Mouse (Mus musculus) kidney, adult 8-10 months (tissue): ENCODE results near the gene Adrm1.
A peak's percentile ranks its signal among the peaks of the same experiment; 100 is the strongest.

ENCODE experiments used
- DNase-seq, 2 experiments: peaks; one replicate each; pipeline ENCODE4 v3.0.0; 2022

Gene Adrm1

DNA sequence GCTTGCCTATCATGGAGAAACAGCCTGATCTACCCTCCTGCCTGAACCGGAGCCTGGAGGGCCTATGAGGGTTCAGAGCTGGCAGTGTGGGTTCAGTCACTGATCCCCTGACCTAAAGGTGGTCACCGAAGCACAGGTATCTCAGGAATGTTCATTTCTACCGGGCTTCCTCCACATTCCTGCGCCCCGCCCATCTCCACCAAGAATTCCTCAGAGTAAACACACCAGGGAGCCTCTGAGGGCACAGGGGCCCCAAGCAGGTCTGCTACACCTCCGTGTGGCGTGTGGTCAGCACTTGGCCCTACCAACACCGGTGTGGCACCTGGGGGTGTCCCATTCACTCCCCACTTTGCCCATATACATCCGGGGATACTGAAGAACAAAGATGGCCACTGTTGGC, 48.9 kb downstream of the Adrm1 start:
- peak; percentile 51 to 65 for DNase-seq

DNA sequence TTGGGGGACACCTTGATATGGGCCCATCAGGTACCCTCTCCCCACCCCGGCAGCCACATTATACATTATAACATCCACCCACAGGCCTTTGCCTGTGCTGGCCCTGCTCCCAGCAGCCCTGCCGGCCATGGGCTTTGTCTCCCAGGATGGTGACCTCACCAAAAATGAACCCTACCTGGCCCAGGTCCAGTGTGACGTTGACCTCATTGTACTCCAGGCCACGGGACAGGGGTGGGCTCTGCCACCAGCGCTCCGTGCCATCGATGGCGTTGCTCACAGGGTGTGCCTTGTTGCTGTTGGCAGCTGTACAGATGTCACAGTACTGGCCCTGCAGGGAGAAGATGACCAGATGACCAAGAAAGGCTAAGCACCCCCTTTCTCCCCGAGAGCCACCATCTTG, 49.8 kb downstream of the Adrm1 start:
- peak in 1 of 2 experiments; percentile 58 for DNase-seq

DNA sequence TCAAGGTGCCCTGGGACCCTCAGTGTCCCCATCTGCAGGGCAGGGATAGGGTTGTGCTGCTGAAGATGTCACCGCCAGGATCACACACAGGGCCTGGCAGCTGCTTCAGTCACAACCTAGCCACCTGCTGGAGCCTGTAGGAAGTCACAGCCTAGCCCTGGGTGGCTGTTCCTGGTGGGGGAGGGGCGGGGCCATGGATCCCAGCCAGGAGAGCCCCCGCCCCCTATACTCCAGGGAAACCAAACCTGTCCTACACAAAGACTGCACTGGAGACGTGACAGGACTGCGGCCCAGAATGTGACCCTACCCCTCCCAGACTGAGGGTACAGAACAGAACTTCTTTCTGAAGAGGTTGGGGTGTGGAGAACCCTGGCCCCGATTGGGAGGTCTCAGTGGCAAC, 51.0 kb downstream of the Adrm1 start:
- peak in 1 of 2 experiments; percentile 47 for DNase-seq

DNA sequence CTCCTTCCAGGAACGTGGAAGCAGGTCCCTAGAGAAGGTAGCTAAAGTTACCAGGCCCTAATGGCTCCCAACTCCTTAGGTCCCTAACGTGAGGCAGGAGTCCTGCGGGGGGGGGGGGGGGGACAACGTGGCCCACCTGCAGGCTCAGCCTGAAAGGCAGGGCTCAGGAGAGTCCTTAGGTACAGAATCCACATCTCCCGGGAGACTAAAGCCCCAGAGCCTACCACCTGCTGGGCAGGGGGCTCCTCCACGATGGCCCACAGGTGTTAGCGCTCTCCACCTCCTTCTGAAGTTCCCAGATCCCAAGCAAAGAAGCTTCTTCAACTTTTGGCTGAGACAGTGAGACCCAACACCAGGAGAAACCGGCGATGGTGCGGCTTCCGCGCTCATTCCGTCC, 53.4 kb downstream of the Adrm1 start:
- DNase-seq, result no peak

DNA sequence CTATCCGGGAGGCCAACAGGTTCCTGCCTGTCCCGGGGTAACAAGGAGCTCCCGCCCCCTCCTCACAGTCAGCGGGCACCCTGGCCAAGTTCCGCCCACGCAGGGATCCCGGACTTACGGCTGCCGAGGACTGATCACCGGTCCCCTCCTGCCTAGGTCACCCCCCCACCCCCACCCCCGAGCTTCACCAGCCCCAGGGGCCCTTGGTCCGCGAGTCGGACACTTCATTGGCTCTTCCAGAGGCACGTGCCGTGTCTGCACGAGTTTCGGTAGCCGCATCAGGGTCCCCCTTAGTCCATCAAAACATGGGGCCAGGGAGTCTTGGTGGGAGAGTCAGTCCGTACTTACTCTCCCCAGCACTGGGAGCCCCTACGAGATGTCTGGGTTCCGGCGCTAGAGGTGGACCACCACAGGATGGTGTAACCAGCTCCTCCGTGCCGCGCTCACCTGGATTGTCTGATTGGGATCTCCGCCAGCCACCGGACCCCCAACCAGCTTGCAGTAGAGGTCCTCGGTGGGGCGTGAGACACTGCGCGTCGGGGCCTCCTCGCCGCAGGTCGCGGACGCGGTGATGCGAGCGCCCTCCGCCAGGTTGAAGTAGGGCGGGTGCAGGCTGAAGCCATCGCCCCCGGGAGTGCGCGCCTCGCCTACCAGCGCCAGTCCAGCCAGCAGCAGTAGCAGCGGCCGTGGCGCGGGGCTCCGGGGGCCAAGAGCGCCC, 53.9 kb downstream of the Adrm1 start:
- peak in 1 of 2 experiments; percentile 62 for DNase-seq
